Mouse (Mus musculus) Muller cell, postnatal 12 days (primary cell): Measurements from ENCODE around the gene Cyp1b1.
A peak's percentile ranks its signal among the peaks of the same experiment; 100 is the strongest.

Experiments used
- DNase-seq: peaks from one replicate; pipeline ENCODE4 v3.0.0-alpha.2; 2015; ENCODE audit errors: inconsistent ontology term

Gene Cyp1b1

GRCm38 (mm10) chr17:79714931-79715637, at the start of gene Cyp1b1:
Cyp1b1 (minus strand) TSS chr17:79715061.
- peak; percentile 75 for DNase-seq

DNA sequence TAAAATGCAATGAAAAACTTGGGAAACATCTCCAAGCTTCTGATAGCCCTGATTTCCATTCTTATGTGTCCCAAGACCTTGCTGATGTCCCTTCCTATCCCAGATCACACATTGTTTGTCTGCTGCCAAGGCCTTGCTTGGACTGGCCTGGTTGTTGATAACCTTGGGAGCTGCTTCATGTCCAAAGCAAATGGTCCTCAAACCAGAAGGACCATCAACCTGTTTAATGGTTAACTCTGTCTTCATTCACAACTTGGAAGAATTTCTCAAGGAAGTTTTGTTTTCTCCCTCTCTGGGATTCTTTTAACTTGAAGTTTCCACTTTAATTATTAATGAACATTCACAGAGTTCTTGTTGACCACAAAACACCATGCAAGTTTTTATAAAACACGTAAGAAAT, 47.0 kb upstream of the Cyp1b1 start:
- no peak for DNase-seq

DNA sequence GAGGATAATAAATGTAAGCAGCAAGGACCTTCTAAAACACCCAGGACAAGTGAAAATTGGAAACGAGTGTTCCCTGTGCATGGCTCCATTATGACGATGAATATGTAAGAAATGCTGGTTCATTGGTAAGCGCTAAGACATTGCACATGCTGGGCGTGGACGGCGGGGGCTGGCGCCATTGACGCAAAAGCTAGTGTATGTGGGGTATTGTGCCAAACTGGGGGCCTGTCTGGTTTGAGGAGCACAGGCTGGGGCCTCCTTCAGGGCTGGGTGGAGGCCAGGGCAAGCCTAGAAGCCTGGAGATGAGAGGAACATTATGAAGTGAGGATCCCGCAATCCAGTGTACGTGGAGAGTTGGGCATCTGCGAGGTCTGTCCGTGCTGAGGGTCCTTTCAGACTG, 39.0 kb upstream of the Cyp1b1 start:
- DNase-seq: no peak

- no peak for DNase-seq
Measured at GRCm38 (mm10) chr17:79752836-79753235, 38.0 kb upstream of the Cyp1b1 start.

DNA sequence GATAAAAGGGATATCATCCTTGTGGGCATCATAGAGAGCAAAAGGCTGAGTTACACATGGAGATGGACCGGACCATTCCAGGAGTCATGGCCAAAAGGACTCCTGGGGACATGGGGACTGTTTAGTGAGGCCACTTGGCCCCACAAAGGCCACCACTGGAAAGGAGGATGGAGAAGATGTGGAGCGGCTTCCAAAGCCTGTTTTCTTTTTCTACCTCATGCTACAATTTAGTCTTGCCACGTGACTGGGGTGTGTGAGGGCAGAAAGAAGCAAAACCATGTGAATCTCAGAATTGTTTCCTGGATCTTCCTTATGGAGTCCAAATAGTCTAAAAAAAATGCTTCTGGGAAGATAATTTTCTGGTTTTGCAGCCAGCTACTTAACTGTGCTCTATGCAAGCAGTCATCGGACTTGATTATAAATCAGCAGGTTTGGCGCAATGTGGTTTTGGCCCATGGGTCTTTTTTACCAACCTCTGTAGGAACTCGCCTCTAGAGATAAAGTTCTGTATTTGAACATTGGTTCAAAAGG, 36.9 kb upstream of the Cyp1b1 start:
- no peak for DNase-seq

DNA sequence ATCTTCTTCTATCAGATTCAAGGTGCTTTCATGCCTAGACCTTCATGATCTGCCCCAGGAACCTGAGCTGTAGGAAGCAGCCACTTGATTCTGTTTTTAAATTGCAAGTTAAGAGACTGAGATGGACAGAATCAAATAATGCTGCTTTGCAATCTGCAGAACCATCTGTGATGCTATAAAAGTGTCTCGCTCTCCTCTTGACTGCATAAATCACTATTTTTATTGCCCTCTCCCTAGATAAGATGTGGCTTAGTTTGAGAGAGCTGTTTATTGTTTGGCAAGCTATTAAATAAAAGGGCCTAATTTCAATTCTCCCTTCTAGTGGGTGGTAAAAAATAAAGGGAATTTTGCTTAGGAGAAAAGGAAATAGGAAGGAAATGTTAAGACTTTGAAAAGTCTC, 34.8 kb upstream of the Cyp1b1 start:
- no peak for DNase-seq

DNA sequence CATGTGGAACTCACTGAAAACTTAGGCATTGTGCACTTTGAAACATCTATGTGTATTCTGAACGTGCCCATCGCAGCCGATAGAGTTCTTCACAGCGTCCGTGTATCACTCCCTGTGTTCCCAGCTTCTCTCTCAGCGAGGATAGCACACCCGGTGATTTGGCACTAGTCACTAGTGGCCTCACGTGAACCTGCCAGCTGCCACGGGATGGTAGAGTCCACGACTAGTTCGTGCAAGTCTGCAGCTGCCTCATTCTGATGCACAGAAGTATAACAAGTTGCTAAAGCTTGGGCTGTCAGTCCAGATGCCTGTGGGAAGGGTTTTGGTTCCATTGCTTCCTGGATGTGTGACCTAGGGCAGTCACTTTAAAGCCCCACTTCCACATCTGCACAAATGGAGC, 32.1 kb upstream of the Cyp1b1 start:
- DNase-seq: no peak

DNA sequence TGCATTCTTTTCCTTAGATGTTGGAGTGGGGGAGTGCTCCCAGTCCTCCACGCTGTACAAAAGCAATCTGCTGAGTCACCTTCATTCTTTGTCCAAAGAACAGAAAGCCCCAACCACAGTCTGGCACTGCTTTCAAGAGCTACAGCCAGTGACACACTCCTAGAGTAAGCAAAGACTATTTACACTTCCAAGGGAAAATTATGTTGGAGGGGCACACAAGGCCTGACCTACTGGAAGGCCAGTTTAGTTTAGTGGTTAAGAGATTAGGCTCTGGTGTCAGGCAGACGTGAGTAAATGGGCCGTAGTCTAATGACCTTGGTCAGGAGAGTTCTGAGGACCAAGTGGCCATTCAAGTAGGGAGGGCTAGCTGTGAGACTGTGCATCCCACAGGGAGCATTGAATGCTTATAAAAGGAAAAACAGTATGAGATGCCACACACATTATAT, 31.3 kb upstream of the Cyp1b1 start:
- peak; percentile 92 for DNase-seq

DNA sequence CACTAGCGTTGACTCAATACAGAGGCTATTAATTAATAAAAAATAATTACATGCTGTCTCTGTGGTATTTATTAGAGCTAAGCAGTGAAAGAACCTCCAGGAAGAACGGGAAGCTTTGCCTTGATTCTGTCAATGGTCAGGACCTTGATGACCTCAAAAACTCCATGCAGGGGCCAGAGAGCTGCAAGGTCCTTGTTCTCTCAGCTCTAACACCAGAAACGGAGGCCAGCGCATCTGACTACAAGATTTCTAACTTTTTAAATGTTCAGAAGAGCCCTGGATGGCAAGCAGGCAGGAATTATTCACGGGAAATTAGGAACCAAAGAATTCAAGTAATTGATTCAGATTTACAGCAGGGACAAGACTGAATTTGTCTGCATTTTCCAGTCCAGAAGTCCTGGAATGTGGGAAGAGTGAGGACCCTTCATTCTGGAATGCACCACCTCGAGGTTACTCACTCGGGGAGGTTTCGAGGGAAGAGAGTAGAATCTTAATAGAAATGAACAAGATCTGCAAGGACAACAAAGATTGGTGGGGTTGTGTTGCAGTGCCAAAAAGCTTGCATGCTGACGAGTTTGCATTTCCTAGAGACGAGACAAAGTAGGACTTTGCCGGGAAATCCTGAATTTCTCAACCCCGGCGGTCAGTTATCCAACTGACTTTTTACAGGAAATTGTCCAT, 30.3 kb upstream of the Cyp1b1 start:
- DNase-seq: peak; percentile 86

DNA sequence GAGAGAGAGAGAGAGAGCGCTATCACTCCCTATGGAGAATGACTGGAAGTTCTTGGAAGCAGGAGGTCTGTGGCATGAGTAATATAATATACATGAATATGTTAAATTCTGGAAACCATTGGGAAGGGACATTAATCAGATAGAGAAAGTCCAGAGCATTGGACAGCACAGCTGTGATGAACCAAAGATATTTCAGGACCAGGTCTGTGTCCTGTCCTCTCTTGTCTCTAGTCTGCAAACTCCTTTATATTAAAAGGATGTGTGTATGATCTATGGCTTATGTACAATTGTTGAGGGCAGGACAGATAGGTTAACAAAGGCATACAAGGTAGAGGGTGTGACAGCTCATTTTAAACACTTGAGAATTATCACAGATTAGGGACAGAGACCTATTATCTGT, 28.6 kb upstream of the Cyp1b1 start:
- DNase-seq: no peak

DNA sequence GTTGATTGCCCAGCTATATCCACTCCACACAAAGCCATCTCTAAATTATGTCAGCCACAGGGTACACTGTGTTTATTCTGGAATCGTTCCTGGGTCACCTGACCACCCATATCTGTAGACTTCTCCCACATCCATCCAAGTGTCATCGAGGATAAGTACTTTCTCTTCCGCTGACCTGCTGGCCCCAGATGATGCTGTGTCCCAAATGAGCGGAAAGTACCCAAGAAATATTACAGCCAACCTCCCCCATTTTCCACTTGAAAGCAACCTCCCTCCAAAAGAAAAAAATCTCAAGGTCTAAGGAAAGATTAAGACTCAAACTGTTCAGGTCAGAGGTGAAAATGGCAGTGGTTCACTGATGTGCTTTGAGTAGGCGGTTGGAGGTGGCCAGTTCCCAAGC, 27.8 kb upstream of the Cyp1b1 start:
- no peak for DNase-seq

DNA sequence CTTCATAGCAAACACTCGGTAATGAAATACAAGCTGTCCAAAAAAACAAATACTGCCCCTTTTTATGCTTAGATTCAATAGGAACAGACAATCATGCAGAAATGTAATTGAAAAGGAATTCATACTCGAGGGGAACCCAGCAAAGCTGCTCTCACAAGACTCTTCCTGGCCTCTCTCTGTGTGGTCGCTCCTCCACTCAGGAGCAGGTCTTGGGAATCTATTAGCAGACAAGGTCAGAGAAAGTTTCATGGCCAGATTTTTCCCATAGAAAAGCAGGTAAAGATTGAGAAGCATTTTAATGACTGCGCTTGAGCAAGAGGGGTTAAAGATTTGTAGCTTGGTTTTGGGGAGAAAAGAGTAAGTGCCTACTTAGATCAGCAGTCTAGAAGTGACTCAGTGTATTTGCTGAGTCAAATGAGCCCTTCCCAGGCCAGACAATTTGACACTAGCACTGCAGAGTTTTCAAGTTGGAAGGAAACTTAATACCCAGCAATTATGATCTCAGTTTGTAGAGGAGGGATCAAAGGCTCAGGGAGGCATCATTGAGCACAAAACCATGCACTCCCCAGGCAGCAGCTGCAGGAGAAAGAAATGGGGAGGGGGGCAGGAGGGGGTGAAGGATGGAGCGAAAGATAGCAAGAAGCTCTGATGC, 24.1 kb upstream of the Cyp1b1 start:
- peak; percentile 60 for DNase-seq

- no peak for DNase-seq
Measured at GRCm38 (mm10) chr17:79737598-79737997, 22.7 kb upstream of the Cyp1b1 start.

DNA sequence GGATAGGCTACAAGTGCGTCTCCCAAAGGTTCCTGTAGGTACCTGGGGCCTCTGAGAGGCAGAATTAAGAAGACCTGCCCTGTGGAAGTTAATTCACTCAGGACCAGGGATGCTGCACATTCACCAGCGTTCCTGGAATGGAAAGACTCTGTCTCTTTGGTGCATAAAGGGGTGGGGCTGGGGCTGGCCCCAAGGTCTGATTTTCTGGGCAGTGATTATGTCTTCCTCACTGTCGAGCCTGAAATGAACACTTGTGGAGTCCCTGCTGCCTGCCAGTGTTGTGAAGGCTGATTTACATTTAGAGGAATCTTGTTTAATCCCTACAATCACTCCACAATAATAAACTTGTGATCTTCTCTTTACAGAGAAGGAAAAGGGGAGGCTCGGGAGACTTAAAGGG, 18.2 kb upstream of the Cyp1b1 start:
- DNase-seq: no peak

GRCm38 (mm10) chr17:79730988-79731387, 16.1 kb upstream of the Cyp1b1 start:
- DNase-seq: no peak

DNA sequence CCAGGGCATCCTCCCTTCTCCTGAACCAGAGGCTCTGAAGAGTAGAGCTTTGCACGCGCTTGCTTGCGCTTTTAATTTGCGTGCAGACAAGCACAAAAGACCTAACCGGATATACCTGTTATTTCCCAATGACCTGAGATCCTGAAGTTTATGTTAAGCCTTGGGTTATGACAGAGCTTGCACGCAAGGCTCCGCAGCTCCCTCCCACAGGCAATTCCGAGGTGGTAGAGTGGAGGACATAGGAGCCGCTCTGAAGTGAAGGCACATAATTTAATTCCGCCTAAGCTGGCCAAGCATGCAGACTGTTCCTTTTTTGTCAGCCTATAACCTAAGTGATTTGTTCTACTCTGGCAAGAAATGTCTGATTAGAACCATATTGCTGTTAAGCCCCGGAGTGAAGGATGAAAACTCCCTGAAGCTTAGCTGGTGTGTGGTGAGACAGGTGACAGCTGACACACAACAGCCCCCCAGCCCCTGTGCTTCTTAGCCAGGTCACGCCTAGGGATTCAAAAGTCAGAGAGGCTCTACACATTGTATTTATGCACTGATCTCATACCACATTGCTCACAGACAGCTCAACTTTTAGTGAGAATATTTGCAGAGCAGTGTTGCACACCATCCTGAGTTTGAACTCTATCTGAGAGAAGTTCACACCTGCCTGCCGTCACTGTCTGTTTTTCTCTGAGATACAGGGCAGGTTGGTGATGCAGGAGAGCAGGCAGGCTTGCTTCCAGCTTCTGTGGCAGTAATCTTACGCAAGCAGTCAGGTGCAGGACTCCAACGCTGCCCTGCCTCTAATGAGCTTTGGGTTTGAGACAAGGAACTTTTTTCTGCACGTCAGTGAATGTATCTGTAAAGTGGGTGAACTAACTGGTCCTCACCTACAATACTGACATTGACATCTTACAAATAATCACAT, 14.0 kb upstream of the Cyp1b1 start:
- DNase-seq: no peak

DNA sequence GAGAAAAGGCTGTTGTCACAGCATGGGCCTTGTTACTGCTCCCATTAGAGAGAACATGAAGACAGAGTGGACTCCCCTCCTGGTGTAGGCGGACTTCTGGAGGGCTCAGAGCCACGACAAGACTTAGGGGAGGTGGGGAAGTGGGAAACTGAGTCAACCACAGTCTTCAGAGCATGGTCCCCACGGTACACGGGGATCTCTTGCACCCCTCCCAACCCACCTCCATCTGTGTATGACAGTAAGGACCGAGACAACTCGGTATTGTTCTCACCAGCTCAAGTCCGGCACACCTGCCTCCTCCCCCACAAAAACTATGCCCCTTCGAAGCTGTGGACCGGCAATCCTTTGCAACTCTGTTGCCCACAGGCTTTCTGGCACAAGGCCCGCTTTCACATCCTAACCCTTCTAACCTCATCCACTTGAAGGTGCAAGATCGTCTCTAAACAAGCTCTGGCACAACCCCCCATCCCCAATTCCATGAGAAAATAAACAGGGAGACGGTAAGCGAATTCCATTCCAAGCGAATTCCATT, 13.3 kb upstream of the Cyp1b1 start:
- DNase-seq: peak; percentile 51

GRCm38 (mm10) chr17:79726613-79727012, 11.8 kb upstream of the Cyp1b1 start:
- DNase-seq: no peak

GRCm38 (mm10) chr17:79720681-79721080, 5.8 kb upstream of the Cyp1b1 start:
- DNase-seq: no peak

- DNase-seq: peak; percentile 95
Measured at GRCm38 (mm10) chr17:79715649-79716143, 835 bp upstream of the Cyp1b1 start.

DNA sequence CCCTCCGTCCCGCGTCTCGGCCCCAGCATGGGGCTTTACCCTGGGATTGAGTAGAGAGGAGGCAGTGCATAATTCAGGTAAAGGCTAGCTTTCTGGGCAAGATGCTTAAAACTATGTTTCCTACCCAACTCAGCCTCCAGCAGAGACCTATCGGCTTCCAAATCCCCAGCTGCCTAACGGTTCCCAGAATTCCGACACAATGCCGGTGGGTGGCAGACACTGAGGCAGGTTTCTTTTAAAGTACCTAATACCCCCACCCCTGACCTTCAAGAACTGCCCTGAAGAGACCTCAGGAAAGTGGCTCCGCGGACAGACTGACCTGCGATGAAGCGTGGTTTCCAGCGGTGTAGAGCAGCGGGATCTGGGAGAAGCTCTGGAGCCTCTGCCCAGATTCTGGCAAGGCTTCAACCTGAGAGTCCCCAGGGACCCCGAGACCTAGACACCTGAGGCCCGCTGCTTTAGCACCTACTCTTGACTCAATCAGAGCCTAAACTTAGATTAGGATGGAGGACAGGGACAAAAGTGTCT, 429 bp downstream of the Cyp1b1 start:
- DNase-seq: no peak
